Mouse (Mus musculus) MEL (cell line): ENCODE results near the gene Srxn1. TPM values are rescaled to one million over a fixed set of nuclear protein-coding genes. Genes with fewer than 3 reads are reported as not detected.

Source experiments
- DNase-seq: peaks from one replicate; pipeline ENCODE4 v3.0.0; 2011; ENCODE audit warnings: low read depth, low spot score
- H3K27ac ChIP-seq: 2 replicates; pipeline ENCODE4 v1.5.1; 2012; ENCODE audit warnings: low read depth, mild to moderate bottlenecking, control low read depth, low read length, moderate library complexity; ENCODE audit not compliant: control insufficient read depth
- H3K27me3 ChIP-seq, 2 experiments: fragments of 150-350 bp in 1 of 2; sonication (generic) in 1 of 2; 2 replicates each; pipeline ENCODE4 v1.6.1; 2012; ENCODE audit warnings: low read length in 2 of 2, mild to moderate bottlenecking in 2 of 2, improper control_type of control experiment in 1 of 2, moderate library complexity in 1 of 2; ENCODE audit not compliant: insufficient read depth in 2 of 2, control insufficient read depth in 1 of 2
- H3K36me3 ChIP-seq, 2 experiments: 2 replicates each; pipeline ENCODE4 v1.6.1; 2012 to 2014; ENCODE audit warnings: low read length in 2 of 2, improper control_type of control experiment in 1 of 2, inconsistent platforms in 1 of 2, mild to moderate bottlenecking in 1 of 2; ENCODE audit not compliant: insufficient read depth in 2 of 2, control insufficient read depth in 1 of 2
- H3K4me1 ChIP-seq, 2 experiments: fragments of 150-350 bp in 1 of 2; sonication (generic) in 1 of 2; 2 replicates each; pipeline ENCODE4 v1.6.1; 2012; ENCODE audit warnings: low read length in 2 of 2, improper control_type of control experiment in 1 of 2, mild to moderate bottlenecking in 1 of 2; ENCODE audit not compliant: insufficient read depth in 2 of 2, control insufficient read depth in 1 of 2
- H3K4me3 ChIP-seq, 2 experiments: fragments of 150-350 bp in 1 of 2; sonication (generic) in 1 of 2; 2 replicates each; pipeline ENCODE4 v1.5.1; 2012; ENCODE audit warnings: low read depth in 2 of 2, low read length in 2 of 2, mild to moderate bottlenecking in 2 of 2, moderate library complexity in 2 of 2, control low read depth in 1 of 2, improper control_type of control experiment in 1 of 2; ENCODE audit not compliant: control insufficient read depth in 1 of 2, insufficient read depth in 1 of 2
- H3K79me2 ChIP-seq: 2 replicates; pipeline ENCODE4 v1.6.1; 2012; ENCODE audit warnings: mild to moderate bottlenecking, low read length, moderate library complexity; ENCODE audit not compliant: control insufficient read depth, poor library complexity, insufficient read depth
- H3K9ac ChIP-seq: 2 replicates; pipeline ENCODE4 v1.6.1; 2012; ENCODE audit warnings: low read depth, mild to moderate bottlenecking, control low read depth, low read length, moderate library complexity; ENCODE audit not compliant: control insufficient read depth, poor library complexity, severe bottlenecking
- H3K9me3 ChIP-seq: fragments of 150-350 bp; sonication (generic); replicated peaks from 2 replicates; pipeline ENCODE4 v1.6.1; 2012; ENCODE audit warnings: mild to moderate bottlenecking, low read length, improper control_type of control experiment, moderate library complexity; ENCODE audit not compliant: insufficient read depth
- CHD1 ChIP-seq: IDR thresholded peaks from 2 replicates; pipeline ENCODE4 v1.6.1; 2012; ENCODE audit warnings: low read depth, mild to moderate bottlenecking, inconsistent platforms, low read length, improper control_type of control experiment
- CTCF ChIP-seq, 3 experiments: IDR thresholded peaks in 2 of 3; conservative IDR thresholded peaks in 1 of 3; 2 replicates each; pipeline ENCODE4 v1.5.1; 2011 to 2012; ENCODE audit warnings: low read length in 3 of 3, low read depth in 2 of 3, mild to moderate bottlenecking in 2 of 3, improper control_type of control experiment in 1 of 3, inconsistent platforms in 1 of 3, mixed read lengths in 1 of 3, moderate library complexity in 1 of 3; ENCODE audit not compliant: control insufficient read depth in 1 of 3, insufficient read depth in 1 of 3, poor library complexity in 1 of 3, severe bottlenecking in 1 of 3
- E2F4 ChIP-seq: IDR thresholded peaks from 2 replicates; pipeline ENCODE4 v1.6.1; 2011; ENCODE audit warnings: low read depth, low read length, improper control_type of control experiment, borderline replicate concordance
- EP300 ChIP-seq, 2 experiments: IDR thresholded peaks; 2 replicates each; pipeline ENCODE4 v1.6.1; 2011; ENCODE audit warnings: improper control_type of control experiment in 2 of 2, low read length in 2 of 2, low read depth in 1 of 2, mild to moderate bottlenecking in 1 of 2
- HCFC1 ChIP-seq: IDR thresholded peaks from 2 replicates; pipeline ENCODE4 v1.6.1; 2012; ENCODE audit warnings: low read depth, mild to moderate bottlenecking, inconsistent platforms, low read length, improper control_type of control experiment, moderate library complexity
- KAT2A ChIP-seq: conservative IDR thresholded peaks from 2 replicates; pipeline ENCODE4 v1.6.1; 2012; ENCODE audit warnings: low read depth, low read length, improper control_type of control experiment, inconsistent platforms
- MAX ChIP-seq: IDR thresholded peaks from 2 replicates; pipeline ENCODE4 v1.6.1; 2011; ENCODE audit warnings: low read length, improper control_type of control experiment
- MXI1 ChIP-seq: IDR thresholded peaks from 2 replicates; pipeline ENCODE4 v1.6.1; 2011; ENCODE audit warnings: mild to moderate bottlenecking, low read depth, low read length, improper control_type of control experiment
- NRF1 ChIP-seq: IDR thresholded peaks from 2 replicates; pipeline ENCODE4 v1.6.1; 2014; ENCODE audit warnings: low read depth, mild to moderate bottlenecking, inconsistent platforms, low read length, improper control_type of control experiment, moderate library complexity; ENCODE audit not compliant: poor library complexity, insufficient read depth, severe bottlenecking
- POLR2AphosphoS2 ChIP-seq: IDR thresholded peaks from 2 replicates; pipeline ENCODE4 v1.6.1; 2011; ENCODE audit warnings: low read length, improper control_type of control experiment
- RCOR1 ChIP-seq: IDR thresholded peaks from 2 replicates; pipeline ENCODE4 v1.6.1; 2012; ENCODE audit warnings: low read depth, mild to moderate bottlenecking, inconsistent platforms, low read length, improper control_type of control experiment
- TAL1 ChIP-seq: IDR thresholded peaks from 2 replicates; pipeline ENCODE4 v1.6.1; 2012; ENCODE audit warnings: mild to moderate bottlenecking, inconsistent platforms, low read length, moderate library complexity, mixed read lengths
- TCF12 ChIP-seq: IDR thresholded peaks from 2 replicates; pipeline ENCODE4 v1.6.1; 2014; ENCODE audit warnings: low read depth, mild to moderate bottlenecking, inconsistent platforms, low read length, improper control_type of control experiment, moderate library complexity
- USF2 ChIP-seq, 2 experiments: IDR thresholded peaks; 2 replicates each; pipeline ENCODE4 v1.6.1; 2011 to 2012; ENCODE audit warnings: improper control_type of control experiment in 2 of 2, low read length in 2 of 2, borderline replicate concordance in 1 of 2, inconsistent platforms in 1 of 2, low read depth in 1 of 2, mild to moderate bottlenecking in 1 of 2; ENCODE audit not compliant: insufficient read depth in 1 of 2
- ZC3H11A ChIP-seq: IDR thresholded peaks from 2 replicates; pipeline ENCODE4 v1.6.1; 2012; ENCODE audit warnings: low read depth, mild to moderate bottlenecking, inconsistent platforms, low read length, improper control_type of control experiment
- ZMIZ1 ChIP-seq: IDR thresholded peaks from 2 replicates; pipeline ENCODE4 v1.6.1; 2012; ENCODE audit warnings: low read depth, mild to moderate bottlenecking, inconsistent platforms, low read length, improper control_type of control experiment, moderate library complexity
- polyA plus RNA-seq, 2 experiments: library from polyadenylated mRNA; stranded (reverse) in 1 of 2; unstranded in 1 of 2; fragments of >175 nt in 1 of 2; fragments of >200 nt in 1 of 2; gene quantifications; 2 replicates each; pipeline versions ENCODE4 v1.2.1 to v1.2.4; 2012; ENCODE audit warnings: low replicate concordance in 2 of 2, low read depth in 1 of 2; ENCODE audit not compliant: insufficient read length in 2 of 2, insufficient read depth in 1 of 2, missing spikeins in 1 of 2
- total RNA-seq: library from RNA; depleted of rRNA; stranded (reverse); fragments of 300-350 nt; gene quantifications from 2 replicates; pipeline ENCODE4 v1.2.3, GENCODE M21; 2012

Gene Srxn1
- total and polyA plus RNA-seq, 3 experiments: 31.3 to 48.6 TPM; not detected in 1

- no peaks in the 10 kb centered on the region for H3K79me2 ChIP-seq
- H3K9ac ChIP-seq: no peak overlapping the region
- TF ChIP-seq NRF1 (no peak), USF2 (IDR thresholded peaks at IDR 0.05; ENCODE audit: borderline replicate concordance in 1 of 2, insufficient read depth in 1 of 2, low read depth in 1 of 2, low read length in 2 of 2) (no peak), CTCF (IDR thresholded peaks at IDR 0.05 in 2 of 3, conservative IDR thresholded peaks at IDR 0.05 in 1 of 3; ENCODE audit: control insufficient read depth in 1 of 3, insufficient read depth in 1 of 3, low read depth in 2 of 3, low read length in 3 of 3, poor library complexity in 1 of 3, severe bottlenecking in 1 of 3) (no peak), EP300 (IDR thresholded peaks at IDR 0.05; ENCODE audit: low read depth in 1 of 2, low read length in 2 of 2) (no peak), E2F4 (no peak), HCFC1 (no peak), TCF12 (no peak), RCOR1 (no peak), MAX (no peak), ZMIZ1 (no peak), MXI1 (no peak)
- H3K4me3 ChIP-seq: no peak overlapping the region
- H3K4me1 ChIP-seq: peaks cover 0 to 7% of the 10 kb centered on the region in 2 experiments; a peak in 2 of 4 replicates
- DNase-seq: no peak
- H3K27me3 ChIP-seq: no peaks in the 10 kb centered on the region
- H3K27ac ChIP-seq: no peak overlapping the region
- H3K9me3 ChIP-seq: no peaks in the 10 kb centered on the region
- peaks cover 0 to 2% of the 10 kb centered on the region in 2 experiments; a peak in 2 of 4 replicates for H3K36me3 ChIP-seq
Observed at GRCm38 (mm10) chr2:152150373-152150772, 45.1 kb downstream of the Srxn1 start.

- no peaks in the 10 kb centered on the region for H3K9me3 ChIP-seq
- peaks cover 0 to 11% of the 10 kb centered on the region in 2 experiments; a peak in 2 of 4 replicates for H3K36me3 ChIP-seq
- H3K4me1 ChIP-seq: peaks cover 2 to 18% of the 10 kb centered on the region in 2 experiments; a peak in 3 of 4 replicates
- H3K4me3 ChIP-seq: no peak overlapping the region
- no peak for DNase-seq
- no peak overlapping the region for H3K9ac ChIP-seq
- no peaks in the 10 kb centered on the region for H3K79me2 ChIP-seq
- H3K27ac ChIP-seq: no peak overlapping the region
- TF ChIP-seq MXI1 (no peak), KAT2A (no peak), ZC3H11A (no peak), CHD1 (no peak), TAL1 (no peak), POLR2AphosphoS2 (no peak)
- H3K27me3 ChIP-seq: no peaks in the 10 kb centered on the region
Observed at GRCm38 (mm10) chr2:152153361-152153760, 48.0 kb downstream of the Srxn1 start.
